Mouse (Mus musculus) neural tube, embryonic 13.5 days (tissue): ENCODE results near the gene Fam205a4. TPM values are rescaled to one million over a fixed set of nuclear protein-coding genes. Genes with fewer than 3 reads are reported as not detected.
"Not testable (repeated sequence)": the region's sequence is repeated elsewhere in the genome, so short reads cannot be mapped to it uniquely, and the experiment has no call there.

ENCODE experiments used
- ATAC-seq: fragments of 200-750 bp; cut with Nextera tagmentation; 2 replicates; pipeline ENCODE4 v1.8.0; 2017; ENCODE audit warnings: low read depth, mild to moderate bottlenecking, moderate TSS enrichment, moderate library complexity
- H3K27ac ChIP-seq: fragments of 300-500 bp; sonication (generic); replicated peaks from 2 replicates; pipeline ENCODE4 v1.5.1; 2015; ENCODE audit warnings: moderate library complexity, mild to moderate bottlenecking, inconsistent platforms
- H3K27me3 ChIP-seq: fragments of 300-500 bp; sonication (generic); 2 replicates; pipeline ENCODE4 v1.6.1; 2015; ENCODE audit warnings: mild to moderate bottlenecking, inconsistent platforms
- H3K36me3 ChIP-seq: fragments of 300-500 bp; sonication (generic); 2 replicates; pipeline ENCODE4 v1.6.1; 2015; ENCODE audit warnings: mild to moderate bottlenecking, inconsistent platforms
- H3K4me1 ChIP-seq: fragments of 300-500 bp; sonication (generic); replicated peaks from 2 replicates; pipeline ENCODE4 v1.6.1; 2015; ENCODE audit warnings: inconsistent platforms
- H3K4me2 ChIP-seq: fragments of 300-500 bp; sonication (generic); 2 replicates; pipeline ENCODE4 v1.6.1; 2015; ENCODE audit warnings: inconsistent platforms, mild to moderate bottlenecking, moderate library complexity
- H3K4me3 ChIP-seq: fragments of 300-500 bp; sonication (generic); 2 replicates; pipeline ENCODE4 v1.5.1; 2015; ENCODE audit warnings: mild to moderate bottlenecking, inconsistent platforms
- H3K9ac ChIP-seq: fragments of 300-500 bp; sonication (generic); 2 replicates; pipeline ENCODE4 v1.6.1; 2015; ENCODE audit warnings: moderate library complexity, mild to moderate bottlenecking, inconsistent platforms
- H3K9me3 ChIP-seq: fragments of 300-500 bp; sonication (generic); 2 replicates; pipeline ENCODE4 v1.6.1; 2016; ENCODE audit warnings: inconsistent platforms
- WGBS: fragments of 180-500 bp; shearing (Covaris S2); methylation state at CpG from one replicate; pipeline ENCODE4 v1.1.7; 2015; 5-methylcytosine and 5-hydroxymethylcytosine counted together
- polyA plus RNA-seq: library from polyadenylated mRNA; unstranded; fragments of >200 nt; fragmentation: Nextera tagmentation; extraction: Ambion mirVana; gene quantifications from 2 replicates; pipeline ENCODE4 v1.2.1, GENCODE M21; 2015

The Fam205a4 gene
- 0.45 and 0.51 TPM in 2 replicates for polyA plus RNA-seq

DNA sequence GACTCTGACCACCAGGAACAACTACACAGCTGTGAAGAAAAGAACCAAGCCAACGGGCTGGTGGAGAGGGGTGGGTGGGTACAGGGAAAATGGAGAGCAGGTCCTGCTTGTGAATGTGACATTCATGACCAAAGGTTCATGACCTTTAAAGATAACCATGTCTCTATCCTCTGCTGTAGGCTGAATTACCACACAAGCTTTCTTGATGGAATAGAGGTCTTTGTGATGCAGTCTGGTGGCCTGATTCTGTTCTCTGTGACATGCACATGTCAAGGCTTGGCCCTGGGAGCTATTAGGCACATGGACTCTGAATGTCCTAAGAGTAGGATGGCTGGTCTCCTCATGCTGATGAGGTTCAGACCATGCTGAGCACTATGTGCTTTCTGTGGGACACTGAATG, at the start of gene Fam205a4:
TSS of gene Fam205a4 (plus strand) at position 301 of the 400 bp plus-strand sequence.
- H3K9me3 ChIP-seq, H3K27me3 ChIP-seq, H3K4me2 ChIP-seq, H3K4me3 ChIP-seq, H3K27ac ChIP-seq, H3K36me3 ChIP-seq, ATAC-seq, H3K9ac ChIP-seq, H3K4me1 ChIP-seq: not testable (repeated sequence)
- no CpG with 5 or more reads among the region's 1 CpGs for WGBS

DNA sequence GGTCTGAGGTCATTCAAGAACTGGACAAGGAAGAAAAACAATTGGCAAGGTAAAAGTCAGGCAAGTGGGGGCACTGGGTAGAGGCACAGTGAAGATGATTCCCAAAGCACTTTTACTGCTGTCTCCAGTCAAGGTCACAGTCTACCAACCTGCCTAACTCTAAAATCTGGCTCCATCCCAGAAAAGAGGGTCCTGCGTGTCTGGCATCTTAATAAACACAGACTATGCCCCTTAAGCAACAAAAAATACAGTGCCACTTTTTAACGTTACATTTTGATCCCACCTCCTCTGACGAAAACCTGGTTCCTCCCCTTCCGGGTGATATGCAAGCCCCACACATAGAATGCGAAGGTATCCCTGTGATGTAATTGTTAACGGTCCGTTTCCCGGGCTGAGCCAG, 24.6 kb upstream of the Fam205a4 start, which contains the start of gene Gm20878:
TSS of gene Gm20878 (plus strand) at position 301 of the 400 bp plus-strand sequence.
- not testable (repeated sequence) for ATAC-seq, H3K36me3 ChIP-seq, H3K4me3 ChIP-seq, H3K9ac ChIP-seq, H3K9me3 ChIP-seq, H3K27me3 ChIP-seq, H3K4me1 ChIP-seq, H3K4me2 ChIP-seq, H3K27ac ChIP-seq
- no CpG with 5 or more reads among the region's 8 CpGs for WGBS

Other genes starting within 250 kb of the Fam205a4 start
- 278 and 317 TPM in 2 replicates for gene Dctn3, start 242.9 kb upstream of the Fam205a4 start, polyA plus RNA-seq
- 1.6 and 2.2 TPM in 2 replicates for gene Arid3c, start 234.9 kb upstream of the Fam205a4 start, polyA plus RNA-seq
- 35.4 and 38.0 TPM in 2 replicates for gene Galt, start 210.8 kb upstream of the Fam205a4 start, polyA plus RNA-seq
- gene Sigmar1, start 209.9 kb upstream of the Fam205a4 start, polyA plus RNA-seq: 75.1 and 75.2 TPM in 2 replicates
- gene Ccl27a, start 191.8 kb upstream of the Fam205a4 start, polyA plus RNA-seq: 204 and 212 TPM in 2 replicates
- not detected in 2 replicates for gene Gm21541, start 62.4 kb upstream of the Fam205a4 start, polyA plus RNA-seq
- gene Gm20878, start 24.5 kb upstream of the Fam205a4 start, polyA plus RNA-seq: 7.0 and 7.8 TPM in 2 replicates
- not detected in 2 replicates for gene Gm21093, start 68.7 kb downstream of the Fam205a4 start, polyA plus RNA-seq
- gene Gm3893, start 125.1 kb downstream of the Fam205a4 start, polyA plus RNA-seq: not detected in 2 replicates
- not detected in 2 replicates for gene Gm13304, start 148.8 kb downstream of the Fam205a4 start, polyA plus RNA-seq
- 0.92 TPM in 1 of 2 replicates, not detected in the other for gene Gm13306, start 187.4 kb downstream of the Fam205a4 start, polyA plus RNA-seq
- not detected in 2 replicates for gene Gm13305, start 202.5 kb downstream of the Fam205a4 start, polyA plus RNA-seq